Mouse (Mus musculus) ES-Bruce4 (cell line): Measurements from ENCODE around the gene Camta1. TPM values are rescaled to one million over a fixed set of nuclear protein-coding genes. Genes with fewer than 3 reads are reported as not detected.

Source experiments
- H3K27ac ChIP-seq: 2 replicates; pipeline ENCODE4 v1.5.1; 2012; ENCODE audit warnings: low read length, inconsistent platforms; ENCODE audit not compliant: insufficient read depth
- H3K27me3 ChIP-seq: 2 replicates; pipeline ENCODE4 v1.6.1; 2012; ENCODE audit warnings: mild to moderate bottlenecking, low read length, inconsistent platforms; ENCODE audit not compliant: control insufficient read depth, poor library complexity, insufficient read depth, severe bottlenecking
- H3K36me3 ChIP-seq: 2 replicates; pipeline ENCODE4 v1.6.1; 2012; ENCODE audit warnings: inconsistent platforms, mild to moderate bottlenecking, low read length, moderate library complexity; ENCODE audit not compliant: control insufficient read depth, poor library complexity, insufficient read depth, severe bottlenecking
- H3K4me1 ChIP-seq: one replicate; pipeline ENCODE4 v1.8.1; 2011; ENCODE audit warnings: low read length; ENCODE audit not compliant: control insufficient read depth, insufficient read depth
- H3K4me3 ChIP-seq: 2 replicates; pipeline ENCODE4 v1.5.1; 2011; ENCODE audit warnings: low read depth, mild to moderate bottlenecking, low read length
- H3K9ac ChIP-seq: 2 replicates; pipeline ENCODE4 v1.6.1; 2012; ENCODE audit warnings: low read depth, mild to moderate bottlenecking, inconsistent platforms; ENCODE audit not compliant: poor library complexity, severe bottlenecking
- H3K9me3 ChIP-seq: replicated peaks from 2 replicates; pipeline ENCODE4 v1.6.1; 2012; ENCODE audit warnings: mild to moderate bottlenecking, low read length, inconsistent platforms; ENCODE audit not compliant: control insufficient read depth, poor library complexity, insufficient read depth, severe bottlenecking
- CTCF ChIP-seq: IDR thresholded peaks from one replicate; pipeline ENCODE4 v1.8.1; 2011; ENCODE audit warnings: low read depth, low read length
- EP300 ChIP-seq: IDR thresholded peaks from 2 replicates; pipeline ENCODE4 v1.6.1; 2011; ENCODE audit warnings: low read depth, low read length; ENCODE audit not compliant: insufficient read depth
- POLR2A ChIP-seq: IDR thresholded peaks from one replicate; pipeline ENCODE4 v1.8.1; 2011; ENCODE audit warnings: low read length; ENCODE audit not compliant: insufficient read depth
- polyA plus RNA-seq: library from polyadenylated mRNA; stranded (reverse); fragments of >200 nt; gene quantifications from 2 replicates; pipeline ENCODE4 v1.2.4, GENCODE M21; 2011; ENCODE audit warnings: low read depth; ENCODE audit not compliant: missing spikeins, insufficient read depth, insufficient read length

Gene Camta1
- polyA plus RNA-seq, 1 experiment: 85.3 TPM

GRCm38 (mm10) chr4:151438561-151438960 is 423.1 kb downstream of the Camta1 start:
- no peaks in the 10 kb centered on the region for H3K4me1 ChIP-seq
- H3K27me3 ChIP-seq: no peaks in the 10 kb centered on the region
- H3K9ac ChIP-seq: no peak overlapping the region
- TF ChIP-seq CTCF (no peak), EP300 (no peak), POLR2A (no peak)
- H3K9me3 ChIP-seq: no peaks in the 10 kb centered on the region
- H3K36me3 ChIP-seq: no peaks in the 10 kb centered on the region
- H3K27ac ChIP-seq: no peak overlapping the region
- no peak overlapping the region for H3K4me3 ChIP-seq

GRCm38 (mm10) chr4:151437859-151438258 is 423.8 kb downstream of the Camta1 start:
- H3K36me3 ChIP-seq: no peaks in the 10 kb centered on the region
- no peaks in the 10 kb centered on the region for H3K9me3 ChIP-seq
- no peaks in the 10 kb centered on the region for H3K27me3 ChIP-seq
- H3K4me3 ChIP-seq: no peak overlapping the region
- H3K9ac ChIP-seq: no peak overlapping the region
- no peak overlapping the region for H3K27ac ChIP-seq
- no peaks in the 10 kb centered on the region for H3K4me1 ChIP-seq
- TF ChIP-seq CTCF: no peak
- TF ChIP-seq POLR2A: no peak
- TF ChIP-seq EP300: no peak

- H3K4me1 ChIP-seq: no peaks in the 10 kb centered on the region
These were observed 436.5 kb downstream of the Camta1 start for GRCm38 (mm10) chr4:151425133-151425532.

GRCm38 (mm10) chr4:151422922-151423321 is 438.8 kb downstream of the Camta1 start:
- Histone ChIP-seq H3K4me3 (no peak overlapping the region), H3K27ac (no peak overlapping the region), H3K36me3 (no peaks in the 10 kb centered on the region), H3K4me1 (no peaks in the 10 kb centered on the region), H3K27me3 (no peaks in the 10 kb centered on the region), H3K9me3 (no peaks in the 10 kb centered on the region), H3K9ac (no peak overlapping the region)
- TF ChIP-seq CTCF: no peak

More at GRCm38 (mm10) chr4:151425133-151425532, 436.5 kb downstream of the Camta1 start:
- no peak for TF ChIP-seq POLR2A
- TF ChIP-seq EP300: no peak
- TF ChIP-seq CTCF: no peak
- H3K4me3 ChIP-seq: no peak overlapping the region
- H3K27me3 ChIP-seq: no peaks in the 10 kb centered on the region
- no peaks in the 10 kb centered on the region for H3K36me3 ChIP-seq
- H3K9me3 ChIP-seq: no peaks in the 10 kb centered on the region
- no peak overlapping the region for H3K9ac ChIP-seq
- H3K27ac ChIP-seq: no peak overlapping the region

GRCm38 (mm10) chr4:151422361-151422760 is 439.3 kb downstream of the Camta1 start:
- TF ChIP-seq EP300 (no peak), POLR2A (no peak), CTCF (no peak)

GRCm38 (mm10) chr4:151418344-151418875 is 443.3 kb downstream of the Camta1 start:
- Histone ChIP-seq H3K27me3 (no peaks in the 10 kb centered on the region), H3K27ac (no peak overlapping the region), H3K4me3 (no peak overlapping the region), H3K4me1 (no peaks in the 10 kb centered on the region), H3K9ac (no peak overlapping the region), H3K36me3 (no peaks in the 10 kb centered on the region), H3K9me3 (peaks cover 5% of the 10 kb centered on the region)
- no peak for TF ChIP-seq EP300
- no peak for TF ChIP-seq CTCF
- TF ChIP-seq POLR2A: no peak

More at GRCm38 (mm10) chr4:151422361-151422760, 439.3 kb downstream of the Camta1 start:
- Histone ChIP-seq H3K4me1 (no peaks in the 10 kb centered on the region), H3K36me3 (no peaks in the 10 kb centered on the region), H3K9ac (no peak overlapping the region), H3K9me3 (no peaks in the 10 kb centered on the region), H3K4me3 (no peak overlapping the region), H3K27me3 (no peaks in the 10 kb centered on the region), H3K27ac (no peak overlapping the region)

- no peaks in the 10 kb centered on the region for H3K36me3 ChIP-seq
- no peaks in the 10 kb centered on the region for H3K4me1 ChIP-seq
- peaks cover 5% of the 10 kb centered on the region for H3K9me3 ChIP-seq
- no peak overlapping the region for H3K4me3 ChIP-seq
- no peaks in the 10 kb centered on the region for H3K27me3 ChIP-seq
- H3K27ac ChIP-seq: no peak overlapping the region
- TF ChIP-seq CTCF (no peak), EP300 (no peak), POLR2A (no peak)
- H3K9ac ChIP-seq: no peak overlapping the region
These were observed 445.9 kb downstream of the Camta1 start for GRCm38 (mm10) chr4:151415812-151416211.
